ENCODE assay signal across 20 mouse cellular contexts in the genomic region with DNA sequence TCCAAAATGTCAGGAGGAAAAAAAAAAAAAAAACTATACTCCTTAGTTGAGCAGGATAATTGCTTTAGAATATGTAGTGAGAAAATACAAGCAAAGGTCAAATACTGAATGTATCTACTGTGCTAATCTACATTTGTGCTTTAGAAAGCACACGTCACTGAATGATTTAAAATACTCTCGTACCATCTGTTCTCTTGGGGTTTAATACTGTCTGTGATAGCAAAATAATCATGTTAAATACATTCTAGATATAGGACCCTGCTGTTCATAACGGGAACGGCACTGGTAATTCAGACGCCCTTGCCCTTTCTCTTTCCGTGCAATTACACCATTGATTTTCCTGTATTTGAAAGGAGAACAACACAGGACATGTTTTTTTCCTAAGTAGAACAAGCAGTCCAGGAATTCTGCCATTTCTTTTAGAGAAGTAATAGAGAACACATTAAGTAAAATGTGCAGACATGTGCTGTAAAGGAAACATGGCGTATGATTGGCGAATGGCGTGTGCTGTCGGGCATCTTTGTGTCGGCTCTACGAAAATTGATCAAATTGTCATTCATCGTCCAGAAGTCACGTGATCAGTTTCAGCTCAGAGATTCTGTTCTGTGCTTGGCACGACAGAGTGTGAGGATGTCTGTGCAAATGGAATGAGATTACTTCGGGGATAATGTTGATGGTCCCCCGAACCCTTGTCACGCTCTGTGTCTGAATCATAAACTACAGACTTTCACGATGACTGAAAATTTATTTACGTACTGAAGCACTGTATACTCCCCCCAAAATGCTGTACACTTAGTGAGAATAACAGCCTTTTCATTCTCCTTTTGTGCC.
DNase-seq lines count a peak whose midpoint lies in the region; ATAC-seq lines count a peak whose summit lies in the region.
"Had no signal": no experiment of that assay in that cellular context is flagged by ENCODE, and none has a peak within 500 bp of the region (broad histone marks: within the 10 kb centered on the region; RNA-seq: fewer than 3 reads in every experiment).

No protein-coding gene starts in this region.

- no peaks in the 10 kb centered on the region for H3K36me3 ChIP-seq in hindbrain, embryonic 11.5 days (ENCODE audit: control insufficient read depth, insufficient read depth, low read length)
- no peaks in the 10 kb centered on the region for H3K36me3 ChIP-seq in hindbrain, embryonic 10.5 days
- H3K36me3 ChIP-seq in hindbrain, embryonic 14.5 days (replicated peaks; ENCODE audit: control insufficient read depth, insufficient read depth), result no peaks in the 10 kb centered on the region
- H3K36me3 ChIP-seq: embryonic facial prominence, embryonic 12.5 days had no signal

- no peak overlapping the region for H3K9ac ChIP-seq in hindbrain, embryonic 11.5 days (ENCODE audit: low read depth, low read length)
- H3K9ac ChIP-seq in hindbrain, embryonic 14.5 days, result no peak overlapping the region
- H3K9ac ChIP-seq: embryonic facial prominence, embryonic 12.5 days; liver, postnatal 0 days had no signal

- H3K4me2 ChIP-seq in hindbrain, embryonic 11.5 days (replicated peaks; ENCODE audit: low read depth, low read length), result no peak overlapping the region
- H3K4me2 ChIP-seq in hindbrain, embryonic 14.5 days (replicated peaks), result peak overlapping the region; percentile 8
- H3K4me2 ChIP-seq: embryonic facial prominence, embryonic 12.5 days had no signal

- WGBS in hindbrain, embryonic 11.5 days, result 88% methylated on average over 20 of the region's 20 CpGs
- 93% methylated on average over 20 of the region's 20 CpGs for WGBS in hindbrain, embryonic 10.5 days
- WGBS in hindbrain, embryonic 14.5 days, result 65% methylated on average over 20 of the region's 20 CpGs

- no peaks in the 10 kb centered on the region for H3K9me3 ChIP-seq in hindbrain, embryonic 11.5 days (ENCODE audit: control insufficient read depth, low read length)
- no peaks in the 10 kb centered on the region for H3K9me3 ChIP-seq in hindbrain, embryonic 10.5 days
- no peaks in the 10 kb centered on the region for H3K9me3 ChIP-seq in hindbrain, embryonic 14.5 days (ENCODE audit: control insufficient read depth, low read length)
- H3K9me3 ChIP-seq: embryonic facial prominence, embryonic 12.5 days had no signal

- no peak overlapping the region for H3K27ac ChIP-seq in hindbrain, embryonic 11.5 days (ENCODE audit: low read depth, low read length)
- no peak overlapping the region for H3K27ac ChIP-seq in hindbrain, embryonic 10.5 days
- H3K27ac ChIP-seq in hindbrain, embryonic 14.5 days, result peak overlapping the region; percentile 27; the same call in 1 of the 2 replicates
- H3K27ac ChIP-seq: embryonic facial prominence, embryonic 12.5 days; kidney, postnatal 0 days had no signal

- peak; percentile 17; the same call in 1 of the 2 replicates for ATAC-seq in hindbrain, embryonic 11.5 days (ENCODE audit: low FRiP score)
- no peak for ATAC-seq in hindbrain, embryonic 14.5 days (ENCODE audit: low FRiP score)
- no peak for ATAC-seq in granulocyte monocyte progenitor cell, adult 5-6 weeks (replicated peaks; ENCODE audit: poor library complexity, severe bottlenecking)
- ATAC-seq: liver, postnatal 0 days had no signal

- no peak for DNase-seq in hindbrain, embryonic 11.5 days (ENCODE audit: low spot score)
- no peak for DNase-seq in hindbrain, embryonic 10.5 days (ENCODE audit: low spot score)
- peak; percentile 13 for DNase-seq in retina, embryonic 14.5 days (ENCODE audit: low spot score)
- DNase-seq in retina, postnatal 1 day, result no peak
- no peak for DNase-seq in hindbrain, embryonic 14.5 days (ENCODE audit: low spot score)
- DNase-seq in layer of hippocampus, postnatal 14 days (ENCODE audit: low spot score in 2 of 2), result no peak
- DNase-seq in cerebellum, adult 8-10 months, result no peak
- DNase-seq: adrenal gland, postnatal 25 days; cerebellum, adult 9-10 months; gastrocnemius, postnatal 36 days; kidney, adult 18-20 months; left cerebral cortex, postnatal 4 days; liver; liver, postnatal 0 days; lung, postnatal 10 days had no signal

- H3K4me3 ChIP-seq in hindbrain, embryonic 11.5 days (ENCODE audit: low read depth, low read length), result no peak overlapping the region
- no peak overlapping the region for H3K4me3 ChIP-seq in hindbrain, embryonic 10.5 days
- no peak overlapping the region for H3K4me3 ChIP-seq in hindbrain, embryonic 14.5 days (replicated peaks; ENCODE audit: low read length)
- H3K4me3 ChIP-seq: embryonic facial prominence, embryonic 12.5 days; erythroblast, embryonic 14.5 days had no signal

- H3K27me3 ChIP-seq in hindbrain, embryonic 11.5 days (ENCODE audit: control insufficient read depth, insufficient read depth, low read length), result no peaks in the 10 kb centered on the region
- no peaks in the 10 kb centered on the region for H3K27me3 ChIP-seq in hindbrain, embryonic 10.5 days (ENCODE audit: insufficient read depth, poor library complexity, severe bottlenecking)
- no peaks in the 10 kb centered on the region for H3K27me3 ChIP-seq in hindbrain, embryonic 14.5 days (ENCODE audit: control insufficient read depth, insufficient read depth, low read length)
- H3K27me3 ChIP-seq: CH12.LX; embryonic facial prominence, embryonic 12.5 days had no signal

- no peaks in the 10 kb centered on the region for H3K4me1 ChIP-seq in hindbrain, embryonic 11.5 days (replicated peaks; ENCODE audit: control insufficient read depth, insufficient read depth, low read length)
- no peaks in the 10 kb centered on the region for H3K4me1 ChIP-seq in hindbrain, embryonic 10.5 days (replicated peaks)
- no peaks in the 10 kb centered on the region for H3K4me1 ChIP-seq in hindbrain, embryonic 14.5 days (replicated peaks; ENCODE audit: control insufficient read depth, insufficient read depth, low read length)
- H3K4me1 ChIP-seq: embryonic facial prominence, embryonic 12.5 days had no signal
